Mouse (Mus musculus): ENCODE measurements around the gene Ube2q2.

DNA sequence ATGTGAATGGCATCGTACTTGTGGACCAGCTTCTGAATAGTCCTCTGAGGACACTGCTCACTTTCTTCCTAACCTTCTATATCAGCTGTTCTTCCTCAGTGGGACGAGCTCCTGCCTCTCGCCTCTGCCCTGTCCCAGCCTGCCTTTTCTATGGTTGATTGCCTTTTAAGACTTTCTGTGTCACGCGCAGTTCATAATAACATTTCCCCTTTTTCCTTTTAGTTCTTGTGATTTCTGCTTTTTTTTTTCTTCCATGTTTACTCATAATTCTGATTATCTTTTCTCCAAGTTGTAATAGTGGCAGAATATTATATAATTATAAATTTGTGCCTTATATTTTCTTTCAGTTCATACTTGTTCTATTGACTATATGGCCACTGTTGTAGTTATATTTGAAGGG lies 4.3 kb downstream of the Ube2q2 start:
- no peak for TF ChIP-seq POLR2A (IDR thresholded peaks at IDR 0.05; ENCODE audit: low read depth, low read length)
- no peak for TF ChIP-seq CTCF (IDR thresholded peaks at IDR 0.05; ENCODE audit: borderline replicate concordance, insufficient read depth, low read length)

Measured in embryonic fibroblast, embryonic 13.5 days (primary cell).